Mouse (Mus musculus) regulatory T cell (primary cell): ENCODE measurements around the gene Cln3.

Experiments used
- in situ Hi-C: fragments of 300-600 bp; cut with MboI, MseI; formaldehyde crosslinking; loops from one replicate; pipeline ENCODE4 v1.15.1; 2025; ENCODE audit warnings: high pct_unique_total_duplicates

The Cln3 gene

DNA sequence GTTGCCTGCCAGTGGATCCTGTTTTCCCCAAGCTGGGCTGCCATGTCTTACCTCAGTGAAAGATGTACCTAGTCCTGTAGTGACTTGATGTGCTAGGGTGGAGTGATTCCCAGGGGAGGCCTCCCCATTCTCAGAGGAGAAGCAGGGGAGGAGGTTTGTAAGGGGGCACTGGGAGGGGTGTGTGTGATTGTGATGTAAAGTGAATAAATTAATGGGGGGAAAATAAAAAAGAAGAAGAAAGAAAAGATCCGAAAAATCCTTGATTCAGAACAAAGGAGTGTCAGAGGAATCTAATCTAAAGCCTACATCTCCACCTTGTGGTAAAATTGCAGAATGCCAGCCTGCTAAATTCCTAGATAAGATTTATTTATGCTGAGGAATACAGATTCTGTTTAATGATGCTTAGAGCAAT, 57.4 kb downstream of the Cln3 start:
- in situ Hi-C loops, result loop anchor here (5.0 kb wide), 1 partner anchor 121 kb away; no protein-coding TSS in a partner anchor

DNA sequence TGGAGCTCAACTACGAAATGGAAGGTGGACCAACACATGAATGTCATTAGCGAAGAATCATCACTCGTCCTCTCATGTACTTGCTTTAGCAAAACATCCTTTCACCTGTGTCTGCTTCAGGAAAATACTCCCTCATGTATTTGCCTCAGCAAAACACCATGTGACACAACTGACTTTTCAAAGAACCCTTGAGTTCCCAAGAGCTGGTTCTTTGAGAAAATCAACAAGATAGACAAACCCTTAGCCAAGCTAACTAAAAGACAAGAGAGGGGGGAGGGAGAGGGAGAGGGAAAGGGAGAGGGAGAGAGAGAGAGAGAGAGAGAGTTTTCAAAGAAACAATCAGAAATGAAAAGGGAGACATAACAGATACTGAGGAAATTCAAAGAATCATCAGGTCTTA, 62.3 kb downstream of the Cln3 start:
- in situ Hi-C loops, result no loop called here
